Mouse (Mus musculus) c-Kit-positive CD71-negative TER-119-negative erythroid progenitor cells, embryonic 14.5 days (primary cell): Measurements from ENCODE around the gene Olfr1419.
"Not testable (repeated sequence)": the region's sequence is repeated elsewhere in the genome, so short reads cannot be mapped to it uniquely, and the experiment has no call there.

Experiments
- DNase-seq: peaks from one replicate; pipeline ENCODE4 v3.0.0-alpha.2; 2013; ENCODE audit warnings: low read depth

Gene Olfr1419

GRCm38 (mm10) chr19:11875006-11875405 is at the start of gene Olfr1419:
Gene Olfr1419, minus strand, starts transcription at chr19:11875106.
- DNase-seq = no peak

GRCm38 (mm10) chr19:11922515-11922914 is 47.6 kb upstream of the Olfr1419 start:
- DNase-seq = not testable (repeated sequence)

- DNase-seq = no peak
These were observed 47.2 kb upstream of the Olfr1419 start for GRCm38 (mm10) chr19:11922068-11922467.

GRCm38 (mm10) chr19:11915804-11916203 is 40.9 kb upstream of the Olfr1419 start:
- no peak for DNase-seq

GRCm38 (mm10) chr19:11912533-11913121 is 37.7 kb upstream of the Olfr1419 start:
- no peak for DNase-seq

GRCm38 (mm10) chr19:11912037-11912532 is 37.2 kb upstream of the Olfr1419 start, which contains the start of gene Patl1:
Gene Patl1, plus strand, starts transcription at chr19:11912399.
- DNase-seq = peak; percentile 96

GRCm38 (mm10) chr19:11911603-11912002 is 36.7 kb upstream of the Olfr1419 start:
- no peak for DNase-seq

- no peak for DNase-seq
These were observed 36.1 kb upstream of the Olfr1419 start for GRCm38 (mm10) chr19:11911021-11911420.

GRCm38 (mm10) chr19:11886265-11886664 is 11.4 kb upstream of the Olfr1419 start, which contains the start of gene Olfr1420:
Gene Olfr1420, plus strand, starts transcription at chr19:11886565.
- no peak for DNase-seq

GRCm38 (mm10) chr19:11878404-11878803 is 3.5 kb upstream of the Olfr1419 start:
- not testable (repeated sequence) for DNase-seq

GRCm38 (mm10) chr19:11867837-11868236 is 7.1 kb downstream of the Olfr1419 start:
- no peak for DNase-seq

GRCm38 (mm10) chr19:11860966-11861365 is 13.9 kb downstream of the Olfr1419 start, which contains the start of gene Olfr1418:
Gene Olfr1418, minus strand, starts transcription at chr19:11861066.
- no peak for DNase-seq

GRCm38 (mm10) chr19:11856506-11856905 is 18.4 kb downstream of the Olfr1419 start:
- no peak for DNase-seq

GRCm38 (mm10) chr19:11854821-11855220 is 20.1 kb downstream of the Olfr1419 start:
- no peak for DNase-seq

GRCm38 (mm10) chr19:11852652-11853051 is 22.3 kb downstream of the Olfr1419 start:
- no peak for DNase-seq

- no peak for DNase-seq
These were observed 28.6 kb downstream of the Olfr1419 start for GRCm38 (mm10) chr19:11846333-11846732.

- no peak for DNase-seq
These were observed 35.8 kb downstream of the Olfr1419 start, which contains the start of gene Olfr1417 for GRCm38 (mm10) chr19:11839119-11839518. Gene Olfr1417, minus strand, starts transcription at chr19:11839219.

GRCm38 (mm10) chr19:11823346-11824065 is 51.4 kb downstream of the Olfr1419 start:
- DNase-seq = no peak

GRCm38 (mm10) chr19:11820211-11820610 is 54.7 kb downstream of the Olfr1419 start:
- no peak for DNase-seq

GRCm38 (mm10) chr19:11819800-11820199 is 55.1 kb downstream of the Olfr1419 start:
- peak; percentile 64 for DNase-seq

GRCm38 (mm10) chr19:11819143-11819700 is 55.7 kb downstream of the Olfr1419 start, which contains the start of gene Stx3:
Gene Stx3, minus strand, starts transcription at chr19:11819403.
- no peak for DNase-seq
